Mouse (Mus musculus) small intestine, adult 2 months (tissue): ENCODE results near the gene Lpin2. TPM values are rescaled to one million over a fixed set of nuclear protein-coding genes. Genes with fewer than 3 reads are reported as not detected.

ENCODE experiments used
- H3K27ac ChIP-seq: fragments of 200-500 bp; 2 replicates; pipeline ENCODE4 v1.5.1; 2012; ENCODE audit warnings: low read depth, low read length, control low read depth, inconsistent platforms; ENCODE audit not compliant: insufficient read depth
- H3K27me3 ChIP-seq: fragments of 200-500 bp; 2 replicates; pipeline ENCODE4 v1.6.1; 2012; ENCODE audit warnings: mild to moderate bottlenecking, moderate library complexity, low read length, inconsistent platforms; ENCODE audit not compliant: control insufficient read depth, insufficient read depth
- H3K36me3 ChIP-seq: fragments of 200-500 bp; 2 replicates; pipeline ENCODE4 v1.6.1; 2012; ENCODE audit warnings: mild to moderate bottlenecking, low read length, control low read depth, inconsistent platforms; ENCODE audit not compliant: control insufficient read depth, insufficient read depth
- H3K4me1 ChIP-seq: fragments of 200-500 bp; 2 replicates; pipeline ENCODE4 v1.6.1; 2012; ENCODE audit warnings: low read length, inconsistent platforms, mixed read lengths; ENCODE audit not compliant: control insufficient read depth, insufficient read depth, insufficient read length
- H3K4me3 ChIP-seq: fragments of 200-500 bp; 2 replicates; pipeline ENCODE4 v1.5.1; 2012; ENCODE audit warnings: low read depth, mild to moderate bottlenecking, control low read depth, inconsistent platforms, low read length, moderate library complexity
- CTCF ChIP-seq: fragments of 200-500 bp; IDR thresholded peaks from 2 replicates; pipeline ENCODE4 v1.5.1; 2012; ENCODE audit warnings: low read depth, mild to moderate bottlenecking, control low read depth, inconsistent platforms, low read length, moderate library complexity, mixed read lengths; ENCODE audit not compliant: insufficient replicate concordance, insufficient read length; ENCODE audit errors: extremely low read depth
- POLR2A ChIP-seq: fragments of 200-500 bp; IDR thresholded peaks from 2 replicates; pipeline ENCODE4 v1.6.1; 2012; ENCODE audit warnings: low read depth, mild to moderate bottlenecking, control low read depth, inconsistent platforms, low read length, moderate library complexity
- WGBS: fragments of 180-500 bp; shearing (Covaris S2); methylation state at CpG from one replicate; pipeline ENCODE4 v1.1.7; 2018; 5-methylcytosine and 5-hydroxymethylcytosine counted together
- polyA plus RNA-seq: library from polyadenylated mRNA; depleted of rRNA; stranded (reverse); fragments of >200 nt; gene quantifications from 2 replicates; pipeline ENCODE4 v1.2.3, GENCODE M21; 2012

Lpin2 gene
- polyA plus RNA-seq, 1 experiment, result 39.8 TPM

DNA sequence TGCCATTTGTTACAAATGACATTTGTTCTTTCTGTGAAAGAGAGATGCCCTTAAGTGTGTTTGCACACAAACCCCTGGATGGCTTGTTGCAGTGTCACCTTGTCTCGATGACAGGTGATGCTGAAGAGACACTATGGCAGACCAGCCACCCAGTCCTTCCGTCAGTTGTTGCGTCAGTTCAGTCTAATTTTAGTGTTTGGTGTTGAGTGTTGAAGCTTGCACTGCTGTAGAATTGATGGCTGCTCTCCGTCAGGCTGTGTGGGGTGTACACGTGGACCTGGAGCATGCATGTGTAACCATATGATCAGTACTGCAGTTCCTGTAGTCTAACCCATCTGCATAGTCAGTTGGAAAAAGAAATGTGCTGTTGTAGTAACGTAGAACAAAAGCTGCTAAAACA is 66.6 kb downstream of the Lpin2 start:
- H3K27ac ChIP-seq, result no peak overlapping the region
- TF ChIP-seq POLR2A, result no peak
- TF ChIP-seq CTCF, result no peak
- H3K4me1 ChIP-seq, result peaks cover 6% of the 10 kb centered on the region; the same call in 1 of the 2 replicates
- 93% methylated on average over 6 of the region's 6 CpGs for WGBS
- H3K27me3 ChIP-seq, result no peaks in the 10 kb centered on the region
- H3K36me3 ChIP-seq, result peaks cover 57% of the 10 kb centered on the region
- H3K4me3 ChIP-seq, result no peak overlapping the region

DNA sequence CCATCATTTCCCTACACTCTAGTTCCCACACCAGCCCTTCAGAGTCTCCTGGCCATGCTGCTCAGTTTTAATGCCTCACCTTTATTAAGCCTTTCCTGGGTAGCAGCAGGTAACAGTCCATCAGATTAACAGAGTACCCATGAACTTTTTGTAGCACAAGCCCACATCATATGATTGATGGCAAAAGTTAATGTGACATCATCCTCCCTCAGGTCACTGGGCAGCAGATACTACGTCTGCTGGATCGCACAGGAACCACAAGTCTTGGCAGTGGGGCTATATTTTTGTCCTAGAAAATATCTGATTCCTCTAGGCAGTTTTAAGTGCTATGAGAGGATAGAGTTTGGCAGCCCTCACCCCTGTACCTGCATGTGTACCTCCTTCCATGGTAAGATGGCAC is 67.7 kb downstream of the Lpin2 start:
- H3K36me3 ChIP-seq, result peaks cover 49% of the 10 kb centered on the region
- peaks cover 6% of the 10 kb centered on the region; the same call in 1 of the 2 replicates for H3K4me1 ChIP-seq
- WGBS, result 79% methylated on average over 2 of the region's 2 CpGs

DNA sequence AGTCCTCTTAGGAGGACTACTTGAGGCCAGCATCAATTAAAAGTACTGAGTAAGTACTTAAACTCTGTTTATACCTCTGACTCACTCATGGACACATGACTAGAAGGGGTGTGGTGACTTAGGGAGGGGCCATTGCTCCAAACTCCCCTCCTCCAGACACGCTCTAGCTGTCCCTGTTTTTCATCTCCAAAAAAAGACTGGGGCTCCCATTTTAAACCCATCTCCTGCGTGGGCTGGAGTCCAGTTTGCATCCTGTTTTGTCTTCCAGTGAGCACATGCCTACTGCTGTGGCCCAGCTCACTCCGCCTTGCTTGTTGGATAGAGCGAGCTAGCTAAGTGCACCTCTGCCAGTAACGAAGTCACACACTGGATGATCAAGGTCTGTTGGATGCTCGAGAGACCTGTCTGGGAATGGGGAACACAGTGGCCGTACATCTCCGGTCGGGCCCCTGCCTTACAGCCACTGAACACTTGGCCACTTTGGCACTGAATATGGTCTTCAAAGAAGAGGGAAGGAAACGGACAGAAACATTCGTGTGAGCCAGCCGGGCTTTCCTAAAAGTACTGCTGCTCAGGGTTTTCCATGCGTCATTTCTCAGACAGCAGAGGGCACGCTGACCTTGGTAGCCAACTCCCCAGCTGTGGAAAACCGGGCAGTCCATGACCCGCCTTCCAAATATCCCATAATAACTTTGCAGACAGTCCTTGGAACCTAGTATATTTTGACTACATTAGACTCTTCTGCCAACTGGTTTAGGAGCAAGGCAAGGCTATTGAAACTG is 68.7 kb downstream of the Lpin2 start:
- H3K4me3 ChIP-seq, result no peak overlapping the region
- H3K36me3 ChIP-seq, result peaks cover 40% of the 10 kb centered on the region
- H3K4me1 ChIP-seq, result peaks cover 6% of the 10 kb centered on the region; the same call in 1 of the 2 replicates
- no peaks in the 10 kb centered on the region for H3K27me3 ChIP-seq
- WGBS, result 77% methylated on average over 16 of the region's 16 CpGs
- TF ChIP-seq POLR2A (no peak), CTCF (no peak)
- no peak overlapping the region for H3K27ac ChIP-seq

More for the DNA sequence above, 67.7 kb downstream of the Lpin2 start:
- TF ChIP-seq CTCF (no peak), POLR2A (no peak)
- Histone ChIP-seq H3K27ac (no peak overlapping the region), H3K27me3 (no peaks in the 10 kb centered on the region), H3K4me3 (no peak overlapping the region)

DNA sequence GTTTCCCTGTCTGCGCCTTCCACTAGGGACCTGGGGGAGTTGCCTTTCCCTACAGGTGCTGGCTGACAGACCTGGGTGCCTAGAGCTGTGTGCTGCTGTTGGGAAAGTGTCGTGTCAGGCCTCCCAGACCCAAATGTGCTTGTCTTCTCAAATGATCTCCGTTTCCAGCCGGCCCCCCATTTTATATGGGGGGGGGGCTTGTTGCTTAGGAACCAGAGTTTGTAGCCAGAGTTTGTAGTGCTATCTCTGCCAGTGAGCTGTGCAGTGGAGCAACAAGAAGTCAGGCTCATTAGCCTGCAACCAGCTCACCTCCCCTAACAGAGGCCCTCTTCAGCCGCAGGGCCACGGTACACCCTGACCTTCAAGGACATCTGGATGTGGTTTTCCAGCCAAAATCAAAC is 69.2 kb downstream of the Lpin2 start:
- 72% methylated on average over 6 of the region's 6 CpGs for WGBS
- no peak for TF ChIP-seq CTCF
- no peak for TF ChIP-seq POLR2A
- Histone ChIP-seq H3K4me1 (peaks cover 6% of the 10 kb centered on the region; the same call in 1 of the 2 replicates), H3K27ac (no peak overlapping the region), H3K27me3 (no peaks in the 10 kb centered on the region), H3K4me3 (no peak overlapping the region), H3K36me3 (peaks cover 34% of the 10 kb centered on the region)

DNA sequence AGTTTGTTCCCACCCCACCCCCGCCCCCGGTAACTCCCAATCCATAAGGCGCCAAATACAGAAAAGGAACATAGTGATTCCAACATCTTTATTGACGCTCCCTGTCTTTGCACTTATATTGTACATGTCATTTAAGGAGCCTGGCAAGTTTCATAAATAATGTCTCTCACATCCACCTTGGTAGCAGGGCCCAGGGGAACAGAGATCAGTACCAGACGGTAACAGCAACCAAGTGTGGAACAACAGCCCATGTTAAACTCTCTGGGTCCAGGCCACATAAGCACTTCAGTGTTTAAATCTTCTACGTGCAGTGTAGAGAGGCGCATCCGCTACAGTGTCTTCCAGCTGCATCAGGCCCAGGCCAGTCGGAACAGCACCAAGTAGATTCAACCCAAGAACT is 69.7 kb downstream of the Lpin2 start:
- Histone ChIP-seq H3K36me3 (peaks cover 29% of the 10 kb centered on the region), H3K4me3 (no peak overlapping the region), H3K4me1 (peaks cover 6% of the 10 kb centered on the region; the same call in 1 of the 2 replicates), H3K27me3 (no peaks in the 10 kb centered on the region), H3K27ac (no peak overlapping the region)
- WGBS, result 91% methylated on average over 9 of the region's 9 CpGs
- TF ChIP-seq POLR2A (no peak), CTCF (no peak)

DNA sequence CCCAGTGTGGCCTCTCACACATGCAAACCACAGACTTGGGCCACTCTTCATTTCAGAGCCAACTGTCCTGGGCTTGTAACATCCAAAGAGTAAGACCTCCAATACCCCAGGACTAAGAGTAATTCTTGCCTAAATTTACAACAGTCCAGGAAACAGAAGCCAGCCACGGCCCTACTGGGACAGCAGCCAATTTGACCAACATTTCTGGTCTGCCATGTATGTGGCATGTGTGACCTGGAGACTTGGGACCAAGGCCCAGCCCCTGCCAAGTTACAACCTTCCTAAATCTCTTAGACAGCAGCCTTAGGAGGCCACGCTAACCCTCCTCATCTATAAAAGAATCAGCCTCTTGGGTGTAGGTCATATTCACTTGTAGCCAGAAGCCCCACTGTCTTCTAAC is 71.0 kb downstream of the Lpin2 start:
- no peak overlapping the region for H3K27ac ChIP-seq
- TF ChIP-seq POLR2A (no peak), CTCF (no peak)
- no peak overlapping the region for H3K4me3 ChIP-seq
- WGBS, result 58% methylated on average over 2 of the region's 2 CpGs
- no peaks in the 10 kb centered on the region for H3K27me3 ChIP-seq
- peaks cover 17% of the 10 kb centered on the region for H3K36me3 ChIP-seq
- peaks cover 6% of the 10 kb centered on the region; the same call in 1 of the 2 replicates for H3K4me1 ChIP-seq

DNA sequence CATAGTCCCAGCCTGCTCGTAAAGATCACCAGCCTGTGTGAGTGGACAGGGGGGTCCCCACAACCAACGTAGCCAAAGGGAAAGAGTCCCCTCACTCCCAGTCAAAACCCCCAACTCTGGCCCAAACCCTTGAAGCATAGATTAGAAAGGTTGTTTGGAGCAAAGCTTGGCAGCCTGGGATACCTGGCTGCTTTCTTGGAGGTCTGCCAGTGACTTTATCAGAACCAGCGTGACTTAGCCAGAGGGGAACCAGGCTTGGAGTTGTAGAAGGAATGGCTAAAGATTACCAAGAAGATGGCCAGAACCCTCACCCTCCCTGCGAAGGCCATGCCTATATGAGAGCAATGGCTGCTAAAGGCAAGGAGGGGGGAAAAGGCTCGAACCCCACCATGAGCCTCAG is 71.7 kb downstream of the Lpin2 start:
- Histone ChIP-seq H3K36me3 (peaks cover 13% of the 10 kb centered on the region), H3K4me3 (no peak overlapping the region), H3K27ac (no peak overlapping the region), H3K4me1 (peaks cover 6% of the 10 kb centered on the region; the same call in 1 of the 2 replicates), H3K27me3 (no peaks in the 10 kb centered on the region)
- TF ChIP-seq POLR2A (no peak), CTCF (no peak)
- WGBS, result 47% methylated on average over 5 of the region's 5 CpGs
